Mouse (Mus musculus) fibroblast of lung, adult 2 months (primary cell): ENCODE data around the gene Ttc17.
"Not testable (repeated sequence)": the region's sequence is repeated elsewhere in the genome, so short reads cannot be mapped to it uniquely, and the experiment has no call there.

Experiments used
- DNase-seq: peaks from one replicate; pipeline ENCODE4 v3.0.0-alpha.2; 2011; ENCODE audit warnings: low read depth

Ttc17 gene

DNA sequence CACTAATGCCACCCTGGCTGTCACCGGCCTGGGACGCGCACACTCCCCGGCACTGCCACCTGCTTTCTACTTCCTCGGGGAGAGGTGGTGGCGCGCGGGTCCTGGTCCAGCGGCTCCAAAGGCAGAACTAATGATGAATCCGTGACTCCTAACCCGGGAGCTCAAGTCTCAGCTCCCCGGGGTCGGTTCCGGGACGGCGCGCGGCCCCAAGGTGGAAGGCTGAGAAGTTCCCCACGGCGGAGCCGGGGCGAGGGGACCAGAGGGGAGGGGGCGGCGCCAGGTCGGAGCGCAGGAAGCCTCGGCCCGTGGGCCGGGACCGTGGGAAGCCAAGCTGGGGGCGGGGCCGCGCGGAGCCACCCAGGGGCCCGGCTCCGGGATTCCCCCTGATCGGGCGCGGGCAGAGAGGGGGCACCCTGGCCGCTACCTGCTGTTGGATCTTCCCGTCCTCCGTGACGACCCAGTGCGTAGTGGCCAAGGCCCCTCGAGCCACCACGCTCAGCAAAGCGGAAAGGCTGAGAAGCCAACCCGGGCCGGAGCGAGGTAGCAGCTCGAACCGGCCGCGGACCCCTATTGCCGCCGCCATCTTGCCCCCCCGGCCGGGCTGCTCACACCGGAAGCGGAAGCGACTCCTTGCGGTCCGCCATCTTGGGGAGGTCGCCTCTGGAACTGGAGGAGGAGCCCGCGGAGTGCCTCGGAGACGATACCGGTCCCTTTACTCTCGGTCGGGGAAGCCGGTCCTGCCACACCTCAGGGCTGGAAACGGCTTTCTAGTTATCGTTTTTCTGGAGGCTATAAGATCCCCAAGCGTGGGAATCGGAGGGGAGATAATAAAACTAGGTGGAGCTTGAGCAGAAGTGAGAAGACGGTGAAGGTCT is at the start of gene Ttc17:
TSS of gene Ttc17 (minus strand) at position 607 of the 875 bp plus-strand sequence.
- peak; percentile 65 for DNase-seq

DNA sequence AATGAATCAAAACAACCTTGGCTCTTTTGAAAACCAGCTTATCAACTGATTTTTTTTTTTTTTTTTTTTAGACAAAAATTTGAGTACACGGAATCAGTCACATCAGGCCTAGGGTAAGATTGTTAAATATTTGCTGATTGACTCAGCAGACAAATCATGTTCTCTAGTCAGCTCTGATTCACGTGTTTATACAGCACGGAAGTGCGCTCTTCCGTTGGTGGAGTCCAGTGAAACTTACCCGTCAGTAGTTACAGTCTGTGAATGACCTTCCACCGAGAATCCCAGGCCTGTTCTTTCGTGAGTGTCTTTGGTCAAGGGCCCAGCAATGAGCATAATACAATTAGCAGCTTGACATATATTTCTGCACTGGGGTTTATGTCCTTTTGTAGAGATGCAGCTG is 43.2 kb upstream of the Ttc17 start:
- no peak for DNase-seq

DNA sequence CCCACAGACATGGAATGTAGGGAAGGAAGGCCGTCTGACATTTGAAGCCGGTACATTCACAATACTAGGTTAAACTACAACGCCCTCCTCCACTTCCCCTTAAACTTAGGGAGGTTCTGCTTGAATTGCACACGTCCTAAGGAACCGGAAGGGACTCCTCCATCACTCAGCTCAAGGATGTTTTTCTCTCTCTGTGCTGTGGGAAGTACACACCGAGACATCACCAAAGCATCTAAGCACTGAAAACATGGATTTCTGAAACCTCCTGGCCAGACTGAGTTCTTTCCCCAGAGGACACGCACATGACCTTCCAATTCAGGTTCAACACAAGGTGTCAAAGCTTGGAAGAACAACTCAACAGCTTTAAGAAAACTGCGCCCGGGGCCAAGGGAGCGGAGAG is 30.5 kb upstream of the Ttc17 start:
- DNase-seq, result no peak

DNA sequence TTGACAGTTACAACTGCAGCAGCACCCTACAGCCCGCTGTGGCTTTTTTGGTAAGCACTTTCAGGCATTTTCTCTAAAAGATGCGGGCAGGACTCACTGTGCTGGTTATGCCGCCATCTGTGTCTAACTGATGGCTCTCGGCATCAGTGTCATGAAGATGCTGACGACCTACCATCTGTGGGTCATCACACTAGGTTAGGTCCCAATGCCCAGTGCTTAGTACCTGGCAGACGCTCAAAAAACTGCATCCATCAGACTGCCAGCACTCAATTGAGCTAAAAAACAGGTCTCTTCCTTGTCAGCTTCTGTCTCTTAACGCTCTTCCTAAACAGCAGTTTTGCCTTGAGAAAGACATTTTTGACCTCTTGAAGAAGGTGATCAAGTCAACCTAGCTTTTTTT is 29.0 kb upstream of the Ttc17 start:
- DNase-seq, result no peak

DNA sequence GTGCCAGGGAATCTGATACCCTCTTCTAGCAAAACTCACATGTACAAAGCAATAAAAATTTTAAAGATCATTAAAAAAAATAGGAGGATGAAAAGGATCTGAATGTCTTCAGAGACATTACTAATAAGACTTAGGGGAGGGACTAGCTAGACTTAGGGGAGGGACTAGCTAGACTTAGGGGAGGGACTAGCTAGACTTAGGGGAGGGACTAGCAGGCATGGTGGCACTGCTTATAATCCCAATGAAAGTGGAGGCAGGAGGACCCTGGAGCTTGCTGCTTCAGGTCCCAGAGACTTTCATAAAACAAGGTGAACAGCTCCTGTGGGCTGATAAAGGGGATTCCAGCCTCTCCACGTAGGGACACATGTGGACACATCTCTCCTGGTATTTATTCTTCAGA is 28.3 kb upstream of the Ttc17 start:
- DNase-seq, result no peak

DNA sequence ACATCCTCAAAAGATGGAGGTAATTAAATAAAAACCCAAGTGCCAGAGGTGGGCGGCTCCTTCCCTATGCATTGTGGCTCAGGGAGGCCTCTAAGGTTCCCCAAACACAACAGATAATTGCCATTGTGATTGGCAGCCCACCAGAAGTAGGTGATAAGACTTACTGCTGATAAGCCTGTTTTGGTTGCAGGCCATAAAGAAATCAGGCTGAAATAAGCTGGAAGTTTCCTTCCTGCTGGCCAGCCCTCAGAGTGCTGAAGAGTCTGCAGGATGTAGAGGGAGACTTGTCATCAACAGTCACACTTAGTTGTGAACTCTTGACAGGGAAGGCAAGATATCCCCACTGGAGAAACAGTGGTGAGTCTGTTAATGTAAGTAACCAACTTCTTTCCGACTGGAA is 25.7 kb upstream of the Ttc17 start:
- no peak for DNase-seq

DNA sequence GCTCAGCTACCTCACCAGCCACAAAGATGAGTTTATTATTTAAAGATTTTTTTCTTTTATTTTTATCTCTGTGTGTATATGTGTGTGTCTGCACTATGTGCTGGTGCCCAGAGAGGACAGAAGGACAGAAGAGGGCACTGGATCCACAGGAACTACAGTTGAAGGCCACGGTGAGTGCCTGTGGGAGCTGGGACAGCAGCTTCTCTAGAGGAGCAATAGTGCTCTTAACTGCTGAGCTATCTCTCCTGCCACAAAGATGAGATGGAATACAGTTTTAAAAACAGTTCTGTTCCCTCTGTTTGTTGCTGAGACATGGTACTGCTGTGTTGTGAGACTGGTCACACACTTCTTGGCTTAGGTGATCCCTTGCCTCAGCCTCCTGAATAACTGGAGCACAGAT is 22.0 kb upstream of the Ttc17 start:
- DNase-seq, result no peak

DNA sequence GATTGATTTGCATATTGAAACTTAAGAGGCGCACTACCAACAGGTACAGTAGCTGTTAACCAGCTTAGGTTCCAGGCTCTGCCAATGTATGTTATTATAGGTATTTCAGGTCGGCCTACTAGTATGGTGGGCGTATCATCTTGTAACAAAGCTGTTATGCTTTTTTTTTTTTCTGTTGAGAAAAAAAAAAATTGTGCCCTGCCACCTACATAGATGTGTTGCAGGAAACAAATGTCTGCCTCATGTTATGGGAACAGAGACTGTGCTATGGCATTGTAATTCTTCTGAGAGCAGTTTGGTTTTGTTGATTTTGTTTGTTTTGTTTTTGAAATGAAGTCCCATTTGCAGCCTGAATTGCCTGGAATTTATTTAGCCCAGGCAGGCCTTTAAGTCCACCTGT is 952 bp upstream of the Ttc17 start:
- no peak for DNase-seq

DNA sequence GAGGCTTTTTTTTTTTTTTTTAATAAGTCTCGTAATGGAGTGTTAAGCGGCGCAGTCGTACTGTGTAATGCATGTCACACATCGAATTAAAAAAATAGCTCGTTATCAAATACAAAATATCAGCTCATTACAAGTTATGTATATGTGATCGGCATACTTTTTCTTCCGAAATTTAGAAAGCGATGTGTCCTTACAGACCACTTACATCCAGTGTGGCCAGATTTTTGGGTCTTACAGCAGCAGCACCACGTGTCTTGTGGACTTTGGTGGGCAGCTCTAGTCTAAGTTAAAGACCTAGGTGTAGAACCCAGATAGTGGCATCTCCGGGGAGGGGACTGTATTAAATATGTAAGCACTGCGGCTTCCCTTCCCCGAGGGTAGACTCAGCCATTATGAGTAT is 532 bp upstream of the Ttc17 start:
- no peak for DNase-seq

DNA sequence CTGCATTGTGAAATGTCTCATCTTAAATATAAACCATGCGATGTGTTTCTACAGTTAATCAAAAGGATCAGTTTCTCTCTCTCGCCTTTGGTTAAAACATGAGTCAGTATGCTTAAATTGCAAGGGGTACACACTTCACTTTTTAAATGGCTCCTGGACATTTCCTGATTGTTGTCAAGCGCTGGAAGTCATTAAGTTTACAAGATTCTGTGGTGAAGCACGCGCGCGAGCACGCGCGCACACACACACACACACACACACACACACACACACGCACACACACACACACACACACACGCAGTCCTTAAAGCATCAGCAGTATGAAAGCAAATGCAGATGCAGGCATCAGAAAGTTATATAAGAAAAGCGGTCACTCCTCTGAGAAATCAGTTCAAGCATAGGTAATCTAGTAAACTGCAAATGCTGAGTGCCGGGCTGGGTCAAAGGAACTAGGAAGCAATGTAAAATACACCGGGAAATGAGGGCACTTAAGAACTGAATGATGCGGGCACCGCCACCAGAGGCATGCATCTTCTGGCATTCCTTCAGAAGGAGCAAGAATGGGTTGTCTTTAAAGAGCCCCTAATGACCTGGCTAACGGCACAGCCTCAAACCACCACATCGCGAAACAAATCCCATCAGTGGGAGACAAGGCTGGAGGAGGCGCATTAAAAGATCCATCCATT is 949 bp downstream of the Ttc17 start:
- peak; percentile 17 for DNase-seq

DNA sequence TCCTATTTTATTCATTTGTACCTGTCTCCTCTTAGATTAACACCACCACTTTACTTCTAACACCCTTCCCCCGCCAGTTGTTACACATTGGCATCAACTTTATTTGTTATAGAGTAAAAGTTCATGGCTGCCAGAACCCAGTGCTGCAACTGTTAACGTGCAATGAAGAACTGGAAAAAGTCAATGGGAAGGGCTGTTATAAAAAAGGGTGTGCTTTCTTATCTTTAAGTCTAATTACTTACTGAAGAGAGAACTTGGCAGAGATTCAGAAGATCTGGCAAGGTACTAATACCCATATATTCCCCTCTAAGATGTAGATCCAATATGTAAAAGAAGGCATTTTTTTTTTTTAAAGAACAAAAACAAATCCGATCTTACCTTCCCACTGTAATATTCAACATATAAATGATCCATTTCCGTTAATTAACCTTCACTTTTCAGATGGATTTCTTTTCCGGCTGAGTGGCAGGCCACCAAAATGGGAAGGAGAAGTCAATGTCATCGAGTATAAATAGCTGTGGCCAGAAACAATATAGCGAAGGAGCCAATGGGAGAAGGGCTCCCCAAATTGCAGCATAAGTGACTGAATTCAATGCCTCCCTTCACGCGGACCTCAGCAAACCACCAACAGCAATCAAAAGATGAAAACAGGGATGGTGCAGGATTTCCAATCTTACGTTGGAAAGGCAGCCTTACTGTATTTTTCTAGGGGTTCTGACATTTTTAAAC is 1.8 kb downstream of the Ttc17 start:
- no peak for DNase-seq

DNA sequence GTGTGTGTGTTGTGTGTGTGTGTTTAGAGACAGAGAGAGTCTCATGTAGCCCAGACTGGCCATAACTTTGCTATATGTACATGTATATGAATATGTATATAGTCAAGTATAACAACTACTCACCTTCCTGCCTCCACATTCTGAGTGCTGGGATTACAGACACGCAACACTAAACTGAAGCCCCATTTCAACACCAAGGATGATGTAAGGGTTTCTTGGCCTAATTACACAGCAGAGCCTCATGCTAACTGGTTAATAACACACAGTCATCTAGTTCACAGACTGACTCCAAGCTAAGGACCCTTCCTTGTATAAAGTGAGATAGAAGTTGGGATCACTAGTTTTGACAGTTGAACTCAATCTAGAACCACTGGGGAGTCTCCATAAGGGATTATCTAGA is 3.9 kb downstream of the Ttc17 start:
- no peak for DNase-seq

DNA sequence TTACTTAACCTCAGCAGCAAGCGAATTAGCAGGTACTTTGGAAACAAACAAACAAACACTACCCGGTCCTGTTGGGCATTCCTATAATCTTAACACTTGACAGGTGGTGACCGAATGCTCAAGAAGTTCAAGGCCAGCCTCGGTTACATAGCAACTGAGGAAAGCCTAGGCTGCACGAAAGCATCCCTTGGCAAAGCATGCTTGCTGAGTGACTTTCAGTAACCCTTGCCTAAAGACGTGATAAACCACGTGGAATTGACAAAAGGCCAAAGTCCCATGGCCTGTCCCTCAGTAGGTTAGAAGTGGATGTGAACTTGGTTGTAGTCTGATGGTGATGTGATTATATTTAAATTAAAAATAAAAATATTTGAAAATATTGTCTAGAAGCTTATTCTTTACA is 4.4 kb downstream of the Ttc17 start:
- no peak for DNase-seq

DNA sequence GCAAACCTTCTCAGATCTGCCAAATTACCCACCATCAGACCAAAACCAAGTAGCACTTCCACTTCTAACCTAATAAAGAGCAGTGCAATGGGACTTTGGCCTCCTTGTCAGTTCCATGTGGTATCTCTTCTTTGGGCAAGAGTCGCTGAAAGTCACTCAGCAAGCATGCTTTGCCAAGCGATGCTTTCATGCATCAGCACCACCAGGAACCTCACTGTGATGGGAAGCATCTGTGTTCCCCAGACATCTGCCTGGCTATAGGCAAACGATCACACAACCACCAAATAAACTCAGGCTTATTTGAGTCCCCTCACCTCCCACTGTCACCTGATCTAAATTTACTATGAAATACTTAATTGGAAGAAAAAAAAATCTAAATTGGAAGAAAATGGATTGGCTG is 5.5 kb downstream of the Ttc17 start:
- no peak for DNase-seq

DNA sequence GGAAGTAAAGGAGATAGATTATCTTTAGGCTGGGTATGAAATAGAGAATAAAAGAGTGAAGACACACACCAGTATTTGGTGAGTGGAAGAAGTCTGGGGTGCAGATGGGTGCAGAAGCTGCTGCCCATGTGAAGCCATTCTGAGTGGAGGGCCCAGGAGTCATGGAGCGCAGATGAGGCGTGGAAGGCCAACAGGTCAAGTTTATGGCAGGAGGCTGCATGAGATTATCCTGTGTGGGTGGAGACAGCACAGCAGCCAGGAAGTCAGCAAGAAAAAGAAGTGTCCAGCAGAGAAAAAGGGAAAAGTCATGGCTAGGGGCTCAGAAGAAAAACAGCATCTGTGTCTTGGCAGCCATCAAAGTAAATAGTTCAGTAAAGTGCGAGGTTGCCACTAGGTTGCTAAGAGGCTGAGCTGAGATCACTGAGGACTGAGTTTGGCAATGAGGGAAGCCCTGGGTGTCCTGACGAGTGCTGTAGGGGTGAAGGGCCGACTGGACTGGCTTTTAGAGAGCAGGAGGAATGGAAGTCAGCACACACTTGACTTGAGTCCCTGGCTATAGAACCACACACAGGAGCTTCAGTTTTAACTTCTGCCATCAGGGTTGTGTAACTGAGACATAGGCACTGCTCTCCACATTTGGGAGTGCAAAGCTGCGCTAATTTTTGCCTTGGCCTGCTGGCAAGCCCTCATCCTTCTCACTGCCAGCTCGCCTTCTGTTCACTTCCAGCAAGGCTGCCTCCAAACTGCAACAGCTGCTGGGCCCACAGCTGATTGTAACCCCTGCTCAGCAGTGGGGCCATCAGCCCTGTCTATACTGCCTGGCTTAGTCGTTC is 8.1 kb downstream of the Ttc17 start:
- DNase-seq, result peak; percentile 18

DNA sequence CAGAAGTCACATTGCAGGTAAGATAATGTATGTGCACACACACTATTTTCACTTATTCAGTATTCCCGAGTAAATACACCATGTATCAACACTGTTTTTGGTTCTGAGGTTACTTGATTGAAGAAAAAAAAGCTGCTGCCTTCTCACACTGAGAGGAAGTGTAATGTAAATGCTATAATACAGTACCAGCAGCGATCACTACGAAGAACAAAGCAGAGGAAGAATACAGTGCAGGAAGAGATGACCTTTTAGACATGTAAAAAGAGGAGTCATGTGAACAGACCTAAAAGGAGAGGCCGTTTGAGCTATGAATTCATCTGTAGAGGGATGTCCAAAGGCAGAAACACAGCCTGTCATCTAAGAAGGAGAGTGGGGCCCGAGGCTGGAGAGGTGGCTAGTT is 9.0 kb downstream of the Ttc17 start:
- DNase-seq, result no peak

DNA sequence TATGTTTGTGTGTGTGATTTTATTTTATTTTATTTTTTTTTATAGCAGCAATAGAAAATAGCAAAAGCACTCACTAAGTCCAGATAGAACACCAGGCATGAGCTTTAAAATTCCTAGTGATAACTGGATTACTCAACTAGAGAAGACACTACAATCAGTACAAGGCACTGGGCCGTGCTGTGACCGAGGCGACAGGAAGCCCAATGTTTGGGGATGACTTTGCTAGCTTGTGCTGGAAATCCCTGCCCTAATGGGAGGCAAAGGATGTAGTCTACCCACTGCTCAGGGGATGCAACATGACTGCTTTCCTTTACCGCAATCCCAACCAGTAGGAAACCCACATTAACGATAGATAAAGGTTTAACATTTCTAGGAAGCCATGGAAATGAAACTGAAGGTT is 10.2 kb downstream of the Ttc17 start:
- DNase-seq, result no peak

DNA sequence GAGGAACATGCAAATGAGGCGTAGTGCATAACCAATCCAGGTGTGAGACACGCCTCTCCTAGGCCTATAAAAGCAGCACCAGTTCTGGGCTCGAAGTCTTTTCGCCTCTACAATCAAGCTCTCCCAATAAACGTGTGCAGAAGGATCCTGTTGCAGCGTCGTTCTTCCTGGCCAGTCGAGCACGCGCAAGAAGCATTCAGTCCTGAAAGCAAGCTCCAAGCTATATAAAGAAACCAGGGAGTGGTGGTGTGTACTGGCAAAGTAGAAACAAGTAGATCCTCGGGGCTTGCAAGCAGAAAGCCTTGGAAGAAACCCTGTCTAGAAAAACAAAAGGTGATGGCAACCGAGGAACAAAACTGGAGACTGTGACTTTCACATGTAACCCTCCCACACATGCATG is 15.4 kb downstream of the Ttc17 start:
- DNase-seq, result not testable (repeated sequence)

DNA sequence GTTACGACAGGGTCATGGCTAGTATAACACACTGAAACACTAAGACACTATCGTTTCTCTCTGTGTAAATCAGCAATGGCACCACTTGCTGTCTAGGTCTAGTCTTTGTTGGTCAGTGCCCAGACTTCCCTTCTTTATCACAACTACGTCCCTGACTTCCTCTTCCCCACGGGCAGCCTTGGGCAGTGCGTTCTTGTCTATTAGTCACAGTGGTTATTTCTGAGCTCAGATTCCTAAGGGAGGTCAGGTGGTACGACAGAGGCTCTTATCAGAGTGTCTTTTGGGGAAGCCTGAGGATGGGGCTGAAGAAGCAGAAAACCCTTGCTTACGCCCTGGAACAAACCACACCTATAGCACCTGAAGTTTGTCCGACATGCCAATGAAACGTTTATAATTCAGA is 17.5 kb downstream of the Ttc17 start:
- no peak for DNase-seq

DNA sequence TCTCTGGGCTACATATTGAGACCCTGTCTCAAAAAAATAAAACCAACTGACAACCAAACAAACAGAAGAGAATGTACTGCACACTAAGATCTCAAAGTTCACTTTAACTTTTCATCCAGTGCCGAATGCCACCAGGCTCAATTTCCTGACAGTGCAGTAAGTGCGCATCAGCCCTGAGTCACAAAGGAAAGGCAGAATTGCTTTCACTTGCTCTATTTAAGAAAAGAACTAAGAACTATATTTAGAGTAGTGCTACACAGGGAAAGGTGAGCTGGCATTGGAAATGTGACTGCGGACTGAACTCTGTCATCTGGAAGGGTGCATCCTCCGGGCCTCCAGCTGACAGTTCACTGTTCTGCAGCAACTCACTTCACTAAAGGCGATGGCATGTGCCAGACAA is 18.6 kb downstream of the Ttc17 start:
- DNase-seq, result no peak

DNA sequence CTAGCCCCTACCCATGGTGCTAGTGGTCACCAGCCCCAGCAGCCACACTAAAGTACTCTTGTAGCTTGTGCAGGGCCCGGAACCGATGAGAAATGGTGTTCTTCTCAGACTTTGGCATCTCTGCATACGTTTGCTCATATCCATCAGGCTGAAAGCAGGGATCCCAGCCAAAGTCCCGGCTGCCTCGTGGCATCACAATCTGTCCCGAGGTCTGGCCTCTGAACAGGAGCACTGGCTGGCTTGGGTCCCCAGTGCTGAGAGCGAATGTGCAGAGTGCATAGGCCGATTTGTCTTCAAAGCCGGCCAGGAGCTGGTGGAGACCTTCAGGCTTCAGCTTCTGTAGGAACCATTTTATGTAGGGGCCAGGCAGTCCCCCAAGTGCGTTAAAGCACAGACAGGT is 22.0 kb downstream of the Ttc17 start:
- DNase-seq, result not testable (repeated sequence)

DNA sequence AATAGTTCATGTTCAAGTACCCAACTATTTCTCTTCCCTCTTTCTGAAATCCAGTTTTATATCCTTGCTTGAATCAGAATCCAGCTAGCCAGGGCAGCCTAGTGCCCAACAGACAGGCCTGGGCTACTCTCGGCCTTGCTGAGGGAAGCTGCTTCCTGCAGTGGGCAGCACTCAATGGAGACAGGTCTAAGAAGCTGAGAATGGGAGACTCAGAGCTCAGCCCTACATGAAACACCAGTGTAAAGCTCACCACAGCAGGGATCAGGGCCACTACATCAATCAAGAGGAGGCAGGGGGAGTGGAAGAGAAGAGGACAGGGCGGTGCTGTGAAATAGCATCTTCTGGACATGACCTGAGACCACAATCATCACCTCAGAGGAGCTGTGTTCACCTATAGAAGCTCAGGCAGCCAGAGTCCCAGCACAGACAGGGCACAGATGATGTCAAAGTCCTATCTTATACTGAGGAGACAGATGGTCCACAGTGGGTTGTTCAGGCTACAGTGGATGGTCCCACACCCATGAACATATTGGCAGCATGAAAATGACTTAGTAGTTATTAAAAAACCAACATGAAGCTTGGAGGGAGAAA is 25.3 kb downstream of the Ttc17 start:
- DNase-seq, result no peak
